Mouse (Mus musculus): ENCODE results near the gene Evx1. TPM values are rescaled to one million over a fixed set of nuclear protein-coding genes. Genes with fewer than 3 reads are reported as not detected.

The Evx1 gene
- polyA plus RNA-seq, 1 experiment from 2014 or later: 1.5 TPM

DNA sequence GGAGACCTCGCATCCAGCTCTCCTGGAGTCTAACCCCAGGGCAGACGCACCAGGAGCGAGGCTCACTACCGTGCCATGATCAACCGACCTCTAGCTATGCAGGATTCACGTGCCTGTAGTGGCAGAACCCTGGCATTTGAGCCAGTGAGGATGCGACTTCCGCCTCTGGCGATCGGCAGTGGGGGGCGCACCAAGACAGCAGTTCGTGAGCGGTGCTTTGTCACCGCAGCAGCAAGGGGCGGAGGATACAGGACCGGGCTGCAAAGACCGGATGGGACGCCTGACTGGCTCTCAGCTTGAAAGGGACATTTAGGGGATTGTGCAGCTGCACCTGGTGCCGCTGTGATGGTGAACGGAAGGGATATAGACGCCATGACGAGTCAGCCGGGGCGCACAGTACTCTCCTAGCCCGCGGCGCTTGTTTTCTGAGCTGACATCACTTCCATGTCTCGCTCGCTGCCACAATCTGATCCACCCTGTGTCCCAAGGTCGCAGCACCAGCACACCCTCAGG lies 7.4 kb upstream of the Evx1 start:
- ATAC-seq: peak; percentile 96
- Histone ChIP-seq H3K36me3 (ENCODE audit: control insufficient read depth, insufficient read depth, low read length) (no peaks in the 10 kb centered on the region), H3K4me3 (ENCODE audit: low read length) (peak overlapping the region; percentile 45), H3K9me3 (ENCODE audit: control insufficient read depth, low read length) (no peaks in the 10 kb centered on the region), H3K27ac (ENCODE audit: low read depth, low read length) (no peak overlapping the region), H3K27me3 (replicated peaks; ENCODE audit: control insufficient read depth, insufficient read depth, low read length) (peaks cover 51% of the 10 kb centered on the region), H3K4me1 (ENCODE audit: control insufficient read depth, insufficient read depth, low read depth, low read length) (peaks cover 3% of the 10 kb centered on the region), H3K4me2 (ENCODE audit: low read length) (peak overlapping the region; percentile 66), H3K9ac (ENCODE audit: low read depth, low read length) (peak overlapping the region; percentile 58)
- WGBS: under 1% methylated on average over 30 of the region's 30 CpGs

DNA sequence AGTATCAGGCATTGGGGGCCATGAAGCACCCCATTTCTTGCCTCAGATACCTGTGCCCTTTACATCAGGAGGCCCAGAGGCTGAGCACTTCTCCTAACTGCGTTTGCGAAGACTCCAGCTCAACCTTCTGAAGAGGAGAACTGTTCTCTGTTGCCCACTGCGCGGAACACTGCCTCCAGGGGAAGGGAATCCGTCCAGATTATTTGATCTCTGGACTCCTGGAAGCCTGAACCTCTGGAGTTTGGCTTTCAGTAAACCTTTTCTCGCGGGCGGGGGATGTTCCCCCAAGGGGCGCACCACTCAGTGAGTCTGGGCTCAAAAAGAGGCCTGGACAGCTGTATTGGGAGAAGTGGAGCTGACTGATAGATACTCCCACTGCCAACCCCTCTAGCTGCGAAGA lies 3.5 kb upstream of the Evx1 start:
- Histone ChIP-seq H3K27me3 (replicated peaks; ENCODE audit: control insufficient read depth, insufficient read depth, low read length) (peaks cover 68% of the 10 kb centered on the region), H3K4me3 (ENCODE audit: low read length) (no peak overlapping the region), H3K4me2 (ENCODE audit: low read length) (no peak overlapping the region), H3K27ac (ENCODE audit: low read depth, low read length) (no peak overlapping the region), H3K36me3 (ENCODE audit: control insufficient read depth, insufficient read depth, low read length) (no peaks in the 10 kb centered on the region), H3K9me3 (ENCODE audit: control insufficient read depth, low read length) (no peaks in the 10 kb centered on the region), H3K9ac (ENCODE audit: low read depth, low read length) (no peak overlapping the region), H3K4me1 (ENCODE audit: control insufficient read depth, insufficient read depth, low read depth, low read length) (peaks cover 3% of the 10 kb centered on the region)
- WGBS: 11% methylated on average over 10 of the region's 10 CpGs
- no peak for ATAC-seq

DNA sequence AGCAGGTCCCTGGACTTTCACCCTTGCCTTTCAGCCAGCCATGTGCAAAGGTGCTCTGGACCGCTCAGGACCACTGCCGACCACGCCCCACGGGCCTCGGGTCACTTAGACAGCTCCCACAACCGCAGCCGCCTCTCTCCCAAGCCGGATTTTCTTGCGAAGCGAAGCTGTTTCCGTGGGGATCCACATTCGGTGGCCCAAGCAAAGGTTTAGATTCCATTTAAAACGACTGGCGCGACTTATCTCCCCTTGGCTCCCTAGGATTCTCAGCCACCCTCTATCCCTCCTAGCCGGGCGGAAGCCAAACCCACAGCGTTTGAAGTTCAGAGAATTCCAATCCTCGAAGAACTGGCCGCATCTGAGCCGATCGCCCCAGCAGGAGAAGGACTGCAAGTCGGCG lies 2.9 kb upstream of the Evx1 start:
- Histone ChIP-seq H3K36me3 (ENCODE audit: control insufficient read depth, insufficient read depth, low read length) (no peaks in the 10 kb centered on the region), H3K9ac (ENCODE audit: low read depth, low read length) (no peak overlapping the region), H3K4me3 (ENCODE audit: low read length) (0 out of 2 replicates have a peak overlapping the region, but pooled peaks have one; percentile 7), H3K27me3 (replicated peaks; ENCODE audit: control insufficient read depth, insufficient read depth, low read length) (peaks cover 70% of the 10 kb centered on the region), H3K27ac (ENCODE audit: low read depth, low read length) (no peak overlapping the region), H3K4me1 (ENCODE audit: control insufficient read depth, insufficient read depth, low read depth, low read length) (peaks cover 3% of the 10 kb centered on the region), H3K4me2 (ENCODE audit: low read length) (peak overlapping the region; percentile 18; the same call in 1 of the 2 replicates), H3K9me3 (ENCODE audit: control insufficient read depth, low read length) (no peaks in the 10 kb centered on the region)
- 1% methylated on average over 24 of the region's 24 CpGs for WGBS
- ATAC-seq: no peak

DNA sequence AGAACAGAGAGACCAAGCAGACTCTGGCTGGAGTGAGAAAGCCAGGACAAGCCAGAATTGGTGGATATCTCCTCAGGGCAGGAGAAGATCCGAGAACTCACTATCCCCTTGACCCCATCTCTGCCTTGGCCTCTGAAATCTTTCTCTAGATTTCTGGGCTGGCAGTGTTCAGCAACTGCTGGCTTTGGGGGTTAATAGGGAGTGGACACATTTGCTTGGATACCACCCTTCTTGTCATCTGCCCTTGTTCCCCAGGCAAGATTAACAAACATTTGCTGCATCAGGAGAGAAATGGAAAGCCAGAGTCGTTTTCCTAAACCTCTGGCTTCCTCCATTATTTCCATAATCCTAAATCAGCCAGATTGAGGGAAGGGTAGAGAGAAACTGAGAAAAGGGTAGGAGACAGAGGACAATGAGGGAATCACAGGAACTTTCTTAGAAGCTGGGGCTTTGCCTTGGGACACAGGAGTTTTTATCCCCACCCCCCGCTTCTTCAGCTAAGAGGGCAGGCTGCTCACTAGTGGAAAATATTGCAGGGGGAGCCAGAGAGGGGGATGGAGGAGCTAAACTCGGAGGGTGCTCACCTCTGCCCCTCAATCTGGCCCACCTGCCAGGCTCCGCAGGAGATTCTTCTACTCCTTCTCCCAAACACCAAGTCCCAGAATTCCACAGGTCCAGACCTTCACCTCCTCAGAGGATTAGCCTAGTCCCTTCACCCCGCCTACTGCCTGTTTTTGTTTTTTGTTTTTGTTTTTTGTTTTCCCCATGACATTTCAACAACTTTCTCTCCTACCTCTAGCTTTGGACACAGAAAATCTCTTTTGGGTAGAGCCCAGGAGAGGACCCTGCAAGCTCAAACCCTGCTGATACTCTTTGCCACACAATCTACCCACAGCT lies 1.4 kb upstream of the Evx1 start:
- H3K4me3 ChIP-seq (ENCODE audit: low read length): peak overlapping the region; percentile 10; the same call in 1 of the 2 replicates
- no peak overlapping the region for H3K4me2 ChIP-seq (ENCODE audit: low read length)
- peaks cover 74% of the 10 kb centered on the region for H3K27me3 ChIP-seq (replicated peaks; ENCODE audit: control insufficient read depth, insufficient read depth, low read length)
- no peaks in the 10 kb centered on the region for H3K9me3 ChIP-seq (ENCODE audit: control insufficient read depth, low read length)
- no peak overlapping the region for H3K27ac ChIP-seq (ENCODE audit: low read depth, low read length)
- H3K36me3 ChIP-seq (ENCODE audit: control insufficient read depth, insufficient read depth, low read length): no peaks in the 10 kb centered on the region
- H3K9ac ChIP-seq (ENCODE audit: low read depth, low read length): no peak overlapping the region
- peaks cover 7% of the 10 kb centered on the region for H3K4me1 ChIP-seq (ENCODE audit: control insufficient read depth, insufficient read depth, low read depth, low read length)
- WGBS: under 1% methylated on average over 6 of the region's 6 CpGs
- ATAC-seq: no peak

DNA sequence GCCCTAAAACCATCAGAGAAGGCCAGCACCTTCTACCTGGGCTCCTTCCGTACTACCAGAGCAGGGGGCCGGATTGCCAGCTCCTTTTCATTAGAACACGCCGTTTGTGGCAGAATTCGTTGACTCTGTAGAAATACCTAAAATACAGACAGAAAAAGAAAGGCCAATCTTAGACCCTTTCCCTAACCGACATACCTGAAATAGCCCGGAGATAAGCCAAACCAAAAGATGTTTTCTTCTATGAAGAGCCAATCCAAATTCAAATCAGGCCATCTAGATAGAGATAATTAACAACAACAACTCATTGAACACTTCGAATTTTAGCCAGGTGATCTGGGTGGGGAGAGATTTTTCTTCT lies 761 bp upstream of the Evx1 start:
- H3K4me2 ChIP-seq (ENCODE audit: low read length): no peak overlapping the region
- H3K9me3 ChIP-seq (ENCODE audit: control insufficient read depth, low read length): no peaks in the 10 kb centered on the region
- H3K4me1 ChIP-seq (ENCODE audit: control insufficient read depth, insufficient read depth, low read depth, low read length): peaks cover 7% of the 10 kb centered on the region
- no peak overlapping the region for H3K9ac ChIP-seq (ENCODE audit: low read depth, low read length)
- H3K36me3 ChIP-seq (ENCODE audit: control insufficient read depth, insufficient read depth, low read length): no peaks in the 10 kb centered on the region
- 3% methylated on average over 8 of the region's 8 CpGs for WGBS
- no peak for ATAC-seq
- H3K4me3 ChIP-seq (ENCODE audit: low read length): no peak overlapping the region
- peaks cover 74% of the 10 kb centered on the region for H3K27me3 ChIP-seq (replicated peaks; ENCODE audit: control insufficient read depth, insufficient read depth, low read length)
- no peak overlapping the region for H3K27ac ChIP-seq (ENCODE audit: low read depth, low read length)

DNA sequence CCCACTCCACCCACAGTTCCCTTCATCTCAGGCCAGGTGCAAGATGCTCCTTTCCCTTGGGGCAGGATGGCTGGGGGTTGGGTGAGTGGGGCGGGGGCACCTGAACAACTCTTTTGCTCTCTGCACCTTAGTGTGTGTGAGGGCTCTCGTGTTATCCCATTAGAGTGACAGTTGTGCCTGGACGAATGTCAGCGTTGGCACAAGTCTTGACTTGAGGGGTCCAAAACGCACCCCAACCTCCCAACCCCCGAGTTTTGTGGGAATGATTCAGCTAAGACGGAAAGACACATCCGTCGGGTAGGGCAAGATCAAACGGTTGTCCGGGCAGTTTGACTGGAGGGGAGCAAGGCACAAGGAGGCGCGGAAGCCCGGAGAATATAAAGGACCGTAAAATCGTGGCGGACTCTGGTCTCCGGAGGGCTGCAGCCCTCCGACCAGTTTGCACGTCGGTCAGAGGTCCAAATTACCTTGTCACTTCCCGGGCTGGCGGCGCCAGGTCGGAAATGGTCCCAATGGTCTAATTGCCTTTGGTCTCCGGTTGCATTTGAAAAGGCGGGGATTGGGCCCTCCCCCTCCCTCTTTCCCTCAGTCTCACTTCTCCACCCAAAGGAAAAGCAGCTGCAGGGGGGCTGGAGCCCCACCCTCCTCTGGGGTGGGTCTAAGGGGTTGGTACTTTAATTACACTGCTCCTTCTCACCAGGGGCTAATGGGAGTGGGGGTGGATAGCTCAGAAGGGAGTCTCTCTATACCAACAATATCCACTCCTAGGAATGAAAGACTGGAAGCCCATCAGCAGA lies 1.2 kb downstream of the Evx1 start:
- peak overlapping the region; percentile 40 for H3K27ac ChIP-seq (ENCODE audit: low read depth, low read length)
- H3K36me3 ChIP-seq (ENCODE audit: control insufficient read depth, insufficient read depth, low read length): no peaks in the 10 kb centered on the region
- peaks cover 74% of the 10 kb centered on the region for H3K27me3 ChIP-seq (replicated peaks; ENCODE audit: control insufficient read depth, insufficient read depth, low read length)
- H3K4me2 ChIP-seq (ENCODE audit: low read length): no peak overlapping the region
- H3K4me1 ChIP-seq (ENCODE audit: control insufficient read depth, insufficient read depth, low read depth, low read length): peaks cover 7% of the 10 kb centered on the region
- under 1% methylated on average over 27 of the region's 27 CpGs for WGBS
- no peak for ATAC-seq
- H3K9me3 ChIP-seq (ENCODE audit: control insufficient read depth, low read length): no peaks in the 10 kb centered on the region
- peak overlapping the region; percentile 17 for H3K4me3 ChIP-seq (ENCODE audit: low read length)
- peak overlapping the region; percentile 6; the same call in 1 of the 2 replicates for H3K9ac ChIP-seq (ENCODE audit: low read depth, low read length)

DNA sequence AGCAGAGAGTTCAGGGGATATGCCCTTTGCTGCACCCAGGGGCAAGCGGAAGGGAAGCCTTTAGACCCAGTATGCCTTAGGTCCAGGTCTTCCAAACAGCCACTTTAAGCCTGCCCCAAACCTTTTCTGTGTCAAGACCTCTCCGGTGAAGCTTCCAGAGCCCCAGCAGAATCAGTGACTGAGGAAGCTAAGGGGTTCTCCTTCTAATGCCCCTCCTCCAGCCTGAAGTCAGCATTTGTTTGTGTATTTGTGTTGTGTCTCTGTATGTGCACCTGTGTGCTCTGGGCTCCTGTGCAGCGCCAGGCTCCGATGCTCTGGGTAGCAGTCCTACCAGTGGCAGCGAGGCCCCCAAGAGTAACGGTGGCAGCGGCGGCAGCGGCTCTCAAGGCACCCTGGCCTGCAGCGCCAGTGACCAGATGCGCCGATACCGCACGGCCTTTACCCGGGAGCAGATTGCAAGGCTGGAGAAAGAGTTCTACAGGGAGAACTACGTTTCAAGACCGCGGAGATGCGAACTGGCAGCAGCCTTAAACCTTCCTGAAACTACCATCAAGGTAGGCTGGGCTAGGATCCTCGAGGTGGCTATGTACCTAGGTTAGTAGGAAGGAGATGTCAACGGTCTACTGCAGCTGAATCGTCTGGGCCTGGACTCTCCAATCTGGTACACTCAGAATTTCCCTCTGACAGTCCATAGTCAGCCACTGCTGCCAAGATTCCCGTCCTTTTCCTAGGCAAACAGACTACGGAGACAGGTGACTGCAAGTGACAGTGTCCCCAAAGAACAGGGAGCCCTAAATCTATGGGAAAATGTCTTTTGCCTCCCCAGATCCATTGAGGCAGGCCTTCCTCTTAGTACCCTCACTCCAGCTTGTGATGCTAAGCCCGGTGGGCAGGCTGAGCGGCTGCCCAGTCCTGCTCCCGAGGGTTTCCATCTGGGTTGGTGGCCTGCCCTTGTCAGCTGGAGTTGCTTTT lies 2.4 kb downstream of the Evx1 start:
- no peak for ATAC-seq
- no peaks in the 10 kb centered on the region for H3K36me3 ChIP-seq (ENCODE audit: control insufficient read depth, insufficient read depth, low read length)
- no peak overlapping the region for H3K27ac ChIP-seq (ENCODE audit: low read depth, low read length)
- no peak overlapping the region for H3K9ac ChIP-seq (ENCODE audit: low read depth, low read length)
- H3K4me1 ChIP-seq (ENCODE audit: control insufficient read depth, insufficient read depth, low read depth, low read length): peaks cover 7% of the 10 kb centered on the region
- H3K4me2 ChIP-seq (ENCODE audit: low read length): peak overlapping the region; percentile 52
- 2% methylated on average over 27 of the region's 27 CpGs for WGBS
- peak overlapping the region; percentile 30; the same call in 1 of the 2 replicates for H3K4me3 ChIP-seq (ENCODE audit: low read length)
- H3K9me3 ChIP-seq (ENCODE audit: control insufficient read depth, low read length): no peaks in the 10 kb centered on the region
- peaks cover 79% of the 10 kb centered on the region for H3K27me3 ChIP-seq (replicated peaks; ENCODE audit: control insufficient read depth, insufficient read depth, low read length)

DNA sequence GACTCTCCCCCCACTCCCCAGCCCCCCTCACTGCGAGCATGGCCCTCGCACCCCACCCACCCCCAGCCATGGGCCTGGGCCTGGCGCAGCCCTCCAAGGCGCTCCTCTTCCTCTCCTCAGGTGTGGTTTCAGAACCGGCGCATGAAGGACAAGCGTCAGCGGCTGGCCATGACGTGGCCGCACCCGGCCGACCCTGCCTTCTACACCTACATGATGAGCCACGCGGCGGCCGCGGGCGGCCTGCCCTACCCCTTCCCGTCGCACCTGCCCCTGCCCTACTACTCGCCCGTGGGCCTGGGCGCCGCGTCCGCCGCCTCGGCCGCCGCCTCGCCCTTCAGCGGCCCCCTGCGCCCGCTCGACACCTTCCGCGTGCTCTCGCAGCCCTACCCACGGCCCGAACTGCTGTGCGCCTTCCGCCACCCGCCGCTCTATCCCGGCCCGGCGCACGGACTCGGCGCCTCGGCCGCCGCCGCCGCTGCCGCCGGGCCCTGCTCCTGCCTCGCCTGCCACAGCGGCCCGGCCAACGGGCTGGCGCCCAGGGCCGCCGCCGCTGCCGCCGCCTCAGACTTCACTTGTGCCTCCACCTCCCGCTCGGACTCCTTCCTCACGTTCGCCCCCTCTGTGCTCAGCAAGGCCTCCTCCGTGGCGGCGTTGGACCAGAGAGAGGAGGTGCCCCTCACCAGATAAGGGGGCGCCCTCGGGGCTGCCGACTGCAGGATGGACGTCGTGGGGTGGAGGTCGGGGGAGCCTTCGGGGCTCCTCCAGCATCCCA lies 3.3 kb downstream of the Evx1 start:
- no peaks in the 10 kb centered on the region for H3K36me3 ChIP-seq (ENCODE audit: control insufficient read depth, insufficient read depth, low read length)
- H3K9me3 ChIP-seq (ENCODE audit: control insufficient read depth, low read length): no peaks in the 10 kb centered on the region
- H3K4me1 ChIP-seq (ENCODE audit: control insufficient read depth, insufficient read depth, low read depth, low read length): peaks cover 7% of the 10 kb centered on the region
- H3K4me2 ChIP-seq (ENCODE audit: low read length): peak overlapping the region; percentile 52
- peak overlapping the region; percentile 30 for H3K4me3 ChIP-seq (ENCODE audit: low read length)
- H3K27ac ChIP-seq (ENCODE audit: low read depth, low read length): no peak overlapping the region; the same call in 1 of the 2 replicates
- peak overlapping the region; percentile 35; the same call in 1 of the 2 replicates for H3K9ac ChIP-seq (ENCODE audit: low read depth, low read length)
- H3K27me3 ChIP-seq (replicated peaks; ENCODE audit: control insufficient read depth, insufficient read depth, low read length): peaks cover 76% of the 10 kb centered on the region
- 2% methylated on average over 59 of the region's 81 CpGs for WGBS
- no peak for ATAC-seq

Measured in hindbrain, embryonic 16.5 days (tissue).